Mouse (Mus musculus): Measurements from ENCODE around the gene Pdk2.

DNA sequence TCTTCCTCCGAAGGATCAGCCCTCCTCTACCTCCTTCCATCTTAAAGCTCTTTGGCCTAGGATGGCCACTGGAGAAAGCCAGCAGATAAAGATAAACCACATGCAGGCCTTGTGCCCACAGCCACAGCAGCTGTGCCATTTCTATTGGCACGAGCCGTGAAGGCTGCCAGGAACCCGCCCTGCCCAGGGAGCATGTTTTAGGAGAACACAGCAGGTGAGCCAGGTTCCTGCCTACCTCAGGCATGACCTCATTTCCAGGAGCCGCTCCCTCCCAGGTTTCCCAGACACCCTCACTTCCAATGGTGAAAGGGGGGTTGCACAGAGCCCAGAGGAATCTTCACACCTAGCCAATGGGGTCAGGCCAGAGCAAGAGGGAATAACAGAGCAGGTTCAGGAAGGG lies 31.6 kb upstream of the Pdk2 start:
- TF ChIP-seq CTCF (IDR thresholded peaks at IDR 0.05; ENCODE audit: low read depth, low read length) (no peak), POLR2A (IDR thresholded peaks at IDR 0.05; ENCODE audit: insufficient read depth, low read length) (no peak), EP300 (IDR thresholded peaks at IDR 0.05; ENCODE audit: insufficient read depth, low read depth, low read length) (no peak)
